Mouse (Mus musculus) kidney, adult 2 months (tissue): ENCODE results near the gene Mllt3. TPM values are rescaled to one million over a fixed set of nuclear protein-coding genes. Genes with fewer than 3 reads are reported as not detected.

Experiments
- DNase-seq: peaks from one replicate; pipeline ENCODE4 v3.0.0; 2021
- H3K27ac ChIP-seq: fragments of 200-500 bp; 2 replicates; pipeline ENCODE4 v1.5.1; 2012; ENCODE audit warnings: low read depth, low read length, control low read depth, inconsistent platforms; ENCODE audit not compliant: insufficient read depth
- H3K27me3 ChIP-seq: fragments of 200-500 bp; replicated peaks from 2 replicates; pipeline ENCODE4 v1.6.1; 2012; ENCODE audit warnings: mild to moderate bottlenecking, moderate library complexity, low read length, inconsistent platforms; ENCODE audit not compliant: control insufficient read depth, insufficient read depth
- H3K36me3 ChIP-seq: fragments of 200-500 bp; 2 replicates; pipeline ENCODE4 v1.6.1; 2012; ENCODE audit warnings: mild to moderate bottlenecking, moderate library complexity, low read length, inconsistent platforms; ENCODE audit not compliant: control insufficient read depth, insufficient read depth
- H3K4me1 ChIP-seq: fragments of 200-500 bp; 2 replicates; pipeline ENCODE4 v1.6.1; 2011; ENCODE audit warnings: low read length; ENCODE audit not compliant: control insufficient read depth, insufficient read depth
- H3K4me3 ChIP-seq: fragments of 200-500 bp; 2 replicates; pipeline ENCODE4 v1.5.1; 2011; ENCODE audit warnings: mild to moderate bottlenecking, low read depth, low read length, control low read depth; ENCODE audit not compliant: insufficient read depth
- CTCF ChIP-seq: fragments of 200-500 bp; conservative IDR thresholded peaks from 2 replicates; pipeline ENCODE4 v1.5.1; 2011; ENCODE audit warnings: low read depth, mild to moderate bottlenecking, control low read depth, low read length, moderate library complexity, mixed read lengths; ENCODE audit not compliant: insufficient read depth, insufficient read length
- POLR2A ChIP-seq: fragments of 200-500 bp; IDR thresholded peaks from one replicate; pipeline ENCODE4 v1.6.1; 2011; ENCODE audit warnings: low read depth, low read length, control low read depth
- WGBS: fragments of 180-500 bp; shearing (Covaris S2); methylation state at CpG from one replicate; pipeline ENCODE4 v1.1.7; 2018; 5-methylcytosine and 5-hydroxymethylcytosine counted together
- polyA plus RNA-seq: library from polyadenylated mRNA; depleted of rRNA; stranded (reverse); fragments of >200 nt; gene quantifications from 2 replicates; pipeline ENCODE4 v1.2.3, GENCODE M21; 2012

Mllt3 gene
- polyA plus RNA-seq, 1 experiment, result 5.2 TPM

DNA sequence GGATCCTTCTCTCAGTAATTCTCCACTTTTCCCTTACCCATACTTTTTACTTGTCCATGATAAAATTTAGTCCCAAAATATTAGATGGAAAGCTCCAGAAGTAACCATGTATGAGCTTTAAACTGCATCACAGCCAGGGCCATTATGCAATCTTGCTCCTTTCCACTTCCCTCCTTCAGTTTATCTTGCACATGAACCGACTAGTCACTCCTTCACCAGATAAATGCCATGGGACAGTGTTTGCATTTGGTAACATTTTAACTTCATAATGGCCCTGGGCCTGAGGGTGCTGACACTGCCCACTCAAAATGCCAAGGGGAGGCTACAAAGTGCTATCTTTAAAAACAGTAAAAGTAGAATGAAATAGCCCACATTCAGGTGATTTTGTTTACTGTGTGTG, 128.4 kb downstream of the Mllt3 start:
- 20% methylated on average over 1 of the region's 1 CpGs for WGBS
- no peaks in the 10 kb centered on the region for H3K36me3 ChIP-seq
- H3K27me3 ChIP-seq, result no peaks in the 10 kb centered on the region
- H3K4me1 ChIP-seq, result 0 out of 2 replicates have a peak, but pooled peaks cover 5% of the 10 kb centered on the region
- no peak for DNase-seq
- no peak overlapping the region for H3K4me3 ChIP-seq
- TF ChIP-seq CTCF, result no peak
- no peak for TF ChIP-seq POLR2A
- H3K27ac ChIP-seq, result no peak overlapping the region

- Histone ChIP-seq H3K4me1 (0 out of 2 replicates have a peak, but pooled peaks cover 5% of the 10 kb centered on the region), H3K27me3 (no peaks in the 10 kb centered on the region), H3K4me3 (no peak overlapping the region), H3K27ac (no peak overlapping the region), H3K36me3 (no peaks in the 10 kb centered on the region)
- WGBS, result 69% methylated on average over 4 of the region's 4 CpGs
- no peak for DNase-seq
- no peak for TF ChIP-seq POLR2A
- no peak for TF ChIP-seq CTCF
Measured at GRCm38 (mm10) chr4:87902584-87902983, 130.6 kb downstream of the Mllt3 start.

GRCm38 (mm10) chr4:87901166-87901565, 132.0 kb downstream of the Mllt3 start:
- 20% methylated on average over 1 of the region's 1 CpGs for WGBS

DNA sequence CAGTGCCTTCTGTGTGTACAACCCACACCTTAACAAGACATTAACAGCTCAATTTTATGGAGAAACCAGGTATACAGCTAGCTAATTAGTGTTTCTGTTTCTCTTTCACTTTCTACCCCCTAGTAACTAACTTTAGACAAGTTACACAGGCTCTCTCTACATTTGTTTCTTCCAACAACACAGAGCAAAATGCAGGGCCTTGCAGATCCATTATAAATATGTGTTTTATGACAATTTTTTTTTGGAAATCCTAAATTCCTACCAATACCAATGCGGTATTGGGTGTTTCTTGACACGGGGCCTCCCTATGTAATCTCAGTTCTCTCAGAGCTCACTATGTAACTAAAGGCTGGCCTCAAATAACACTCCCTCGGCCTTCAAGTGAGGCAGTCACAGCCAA, 139.7 kb downstream of the Mllt3 start:
- Histone ChIP-seq H3K27ac (no peak overlapping the region), H3K4me3 (no peak overlapping the region), H3K4me1 (no peaks in the 10 kb centered on the region; the same call in 1 of the 2 replicates), H3K36me3 (no peaks in the 10 kb centered on the region), H3K27me3 (no peaks in the 10 kb centered on the region)
- WGBS, result 85% methylated on average over 3 of the region's 3 CpGs
- TF ChIP-seq CTCF (no peak), POLR2A (no peak)
- DNase-seq, result no peak

More at GRCm38 (mm10) chr4:87901166-87901565, 132.0 kb downstream of the Mllt3 start:
- Histone ChIP-seq H3K4me1 (0 out of 2 replicates have a peak, but pooled peaks cover 5% of the 10 kb centered on the region), H3K27me3 (no peaks in the 10 kb centered on the region), H3K27ac (no peak overlapping the region), H3K4me3 (no peak overlapping the region), H3K36me3 (no peaks in the 10 kb centered on the region)
- peak; percentile 46 for DNase-seq
- no peak for TF ChIP-seq POLR2A
- TF ChIP-seq CTCF, result 0 out of 2 replicates have a peak, but pooled peaks have one; percentile 1

DNA sequence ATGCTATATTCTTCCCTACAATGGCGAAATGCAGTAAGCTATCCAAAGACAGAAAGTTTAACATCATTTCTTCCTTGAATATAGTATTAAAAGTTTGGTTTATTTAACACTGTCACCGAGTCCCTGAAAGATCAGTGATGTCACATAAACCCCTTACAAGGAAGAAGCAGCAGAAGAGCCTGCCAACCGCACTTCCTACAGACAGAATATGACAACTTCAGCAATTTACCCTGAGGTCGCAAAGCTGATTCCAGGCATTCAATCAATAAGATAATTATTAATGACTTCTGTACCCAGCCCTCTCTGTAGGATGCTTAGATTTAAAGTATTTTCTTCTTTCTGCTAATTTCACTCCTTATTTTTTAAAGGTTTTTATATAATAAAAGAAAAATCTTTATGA, 140.2 kb downstream of the Mllt3 start:
- no peaks in the 10 kb centered on the region for H3K36me3 ChIP-seq
- H3K4me3 ChIP-seq, result no peak overlapping the region
- no peak overlapping the region for H3K27ac ChIP-seq
- no peaks in the 10 kb centered on the region for H3K27me3 ChIP-seq
- no peak for TF ChIP-seq POLR2A
- TF ChIP-seq CTCF, result no peak
- no peaks in the 10 kb centered on the region; the same call in 1 of the 2 replicates for H3K4me1 ChIP-seq
- 80% methylated on average over 4 of the region's 4 CpGs for WGBS
- no peak for DNase-seq

DNA sequence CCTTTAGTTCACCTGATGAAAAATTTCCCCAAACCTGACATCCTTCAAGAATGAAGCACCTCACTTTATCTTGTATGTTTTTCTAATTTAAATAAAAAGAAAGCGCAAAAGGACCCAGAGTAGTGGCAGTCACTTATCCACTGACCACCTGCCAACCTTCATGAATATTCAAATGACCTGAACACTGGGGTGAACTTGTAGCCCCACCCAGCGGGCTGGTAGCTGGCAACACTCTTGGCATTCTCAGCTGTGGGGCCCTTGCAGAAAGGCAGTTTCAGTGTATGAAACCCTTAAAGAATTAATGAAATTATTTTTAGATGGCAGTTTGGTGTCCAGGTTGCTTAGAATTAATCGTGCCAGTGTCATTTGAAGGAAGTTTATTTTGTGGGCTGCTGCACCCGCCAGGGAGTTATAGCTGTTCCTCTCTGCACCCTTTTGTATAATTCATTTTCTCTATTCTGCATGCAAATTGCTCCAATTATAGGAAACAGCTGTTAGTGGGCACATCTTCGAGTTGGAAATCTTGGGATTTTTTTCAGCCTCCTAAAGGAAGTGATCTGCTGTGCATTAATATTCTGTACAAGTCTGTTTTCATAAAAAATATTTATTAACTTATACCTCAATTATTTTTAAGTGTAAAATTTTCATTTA, 149.8 kb downstream of the Mllt3 start:
- 57% methylated on average over 5 of the region's 5 CpGs for whole genome bisulfite sequencing
- H3K4me1 ChIP-seq, result peaks cover 6% of the 10 kb centered on the region; the same call in 1 of the 2 replicates
- no peak for TF ChIP-seq CTCF
- no peak for TF ChIP-seq POLR2A

GRCm38 (mm10) chr4:87881995-87882394, 151.2 kb downstream of the Mllt3 start:
- Histone ChIP-seq H3K27ac (no peak overlapping the region), H3K4me1 (peaks cover 6% of the 10 kb centered on the region; the same call in 1 of the 2 replicates), H3K36me3 (no peaks in the 10 kb centered on the region), H3K4me3 (no peak overlapping the region), H3K27me3 (no peaks in the 10 kb centered on the region)
- no peak for TF ChIP-seq POLR2A
- TF ChIP-seq CTCF, result no peak
- WGBS, result 100% methylated on average over 1 of the region's 1 CpGs
- no peak for DNase-seq

More for the DNA sequence above, 149.8 kb downstream of the Mllt3 start:
- Histone ChIP-seq H3K36me3 (no peaks in the 10 kb centered on the region), H3K4me3 (no peak overlapping the region), H3K27me3 (no peaks in the 10 kb centered on the region), H3K27ac (no peak overlapping the region)
- DNase-seq, result peak; percentile 61
